Mouse (Mus musculus): ENCODE measurements around the gene Arhgef6.
A peak's percentile ranks its signal among the peaks of the same experiment; 100 is the strongest.

Arhgef6 gene

DNA sequence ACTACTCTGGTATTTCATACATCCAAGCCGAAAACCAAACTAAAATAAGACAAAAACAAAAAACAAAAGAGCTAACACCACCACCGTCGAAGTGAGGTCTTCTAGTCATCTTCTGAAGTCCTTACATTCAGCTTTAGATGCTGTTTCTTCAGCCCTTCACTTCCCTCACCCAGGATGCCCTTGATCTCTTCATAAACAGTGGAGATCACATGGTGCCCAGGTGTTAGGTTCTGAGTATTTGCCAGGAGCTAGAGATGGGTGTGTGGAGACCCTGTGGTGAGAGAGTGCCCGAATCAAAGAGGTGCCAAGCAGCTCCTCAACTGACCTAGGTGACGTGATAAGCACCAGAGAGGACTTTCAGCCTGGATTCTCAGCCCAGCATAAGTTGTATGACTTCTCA, 149.2 kb downstream of the Arhgef6 start:
- DNase-seq = peak; percentile 54

GRCm38 (mm10) chrX:57187301-57187700, 151.2 kb downstream of the Arhgef6 start:
- DNase-seq = no peak

DNA sequence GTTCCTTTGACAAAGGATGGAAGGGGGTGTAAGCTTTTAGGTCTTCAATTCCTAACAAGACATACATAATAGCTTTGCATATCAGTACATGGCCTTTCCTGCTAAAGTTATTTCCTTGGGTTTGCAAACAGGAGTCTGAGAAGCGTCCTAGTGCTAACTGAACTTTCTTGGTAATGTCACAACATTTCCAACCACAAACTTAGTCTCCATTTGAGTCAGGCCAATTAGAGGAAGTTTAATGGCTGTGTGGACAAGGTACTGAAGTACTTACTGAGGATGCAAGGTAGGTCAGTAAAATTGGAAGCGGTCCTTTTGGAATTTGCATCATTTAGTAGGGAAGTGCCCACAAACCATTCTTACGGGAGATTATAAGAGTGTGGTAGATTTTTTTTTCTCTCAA, 155.2 kb downstream of the Arhgef6 start:
- no peak for DNase-seq

- no peak for DNase-seq
These were observed 156.1 kb downstream of the Arhgef6 start for GRCm38 (mm10) chrX:57182470-57182869.

Data from thymus, postnatal 14 days (tissue).